Mouse (Mus musculus): ENCODE measurements around the gene Lrrc43. TPM values are rescaled to one million over a fixed set of nuclear protein-coding genes. Genes with fewer than 3 reads are reported as not detected.
"Not testable (repeated sequence)": the region's sequence is repeated elsewhere in the genome, so short reads cannot be mapped to it uniquely, and the experiment has no call there.

Gene Lrrc43
- polyA plus RNA-seq, 1 experiment from 2014 or later = not detected

GRCm38 (mm10) chr5:123487659-123488395 is 1.3 kb upstream of the Lrrc43 start:
- Histone ChIP-seq H3K9ac (no peak overlapping the region), H3K4me1 (peaks cover 4% of the 10 kb centered on the region; the same call in 1 of the 2 replicates), H3K4me3 (no peak overlapping the region), H3K4me2 (no peak overlapping the region), H3K9me3 (replicated peaks) (no peaks in the 10 kb centered on the region), H3K27me3 (replicated peaks) (peaks cover 34% of the 10 kb centered on the region), H3K36me3 (no peaks in the 10 kb centered on the region), H3K27ac (no peak overlapping the region)
- WGBS (ENCODE audit: insufficient replicate concordance) = 47% methylated on average over 11 of the region's 11 CpGs
- ATAC-seq = no peak

GRCm38 (mm10) chr5:123489935-123490334 is 830 bp downstream of the Lrrc43 start:
- H3K9me3 ChIP-seq (replicated peaks) = no peaks in the 10 kb centered on the region
- ATAC-seq = no peak
- no peak overlapping the region for H3K27ac ChIP-seq
- no peak overlapping the region for H3K9ac ChIP-seq
- no peak overlapping the region for H3K4me2 ChIP-seq
- H3K27me3 ChIP-seq (replicated peaks) = peaks cover 39% of the 10 kb centered on the region
- no peak overlapping the region for H3K4me3 ChIP-seq
- H3K4me1 ChIP-seq = peaks cover 4% of the 10 kb centered on the region; the same call in 1 of the 2 replicates
- H3K36me3 ChIP-seq = no peaks in the 10 kb centered on the region
- 56% methylated on average over 9 of the region's 9 CpGs for whole genome bisulfite sequencing (ENCODE audit: insufficient replicate concordance)

GRCm38 (mm10) chr5:123499717-123500116 is 10.6 kb downstream of the Lrrc43 start:
- 32% methylated on average over 4 of the region's 4 CpGs for WGBS (ENCODE audit: insufficient replicate concordance)
- Histone ChIP-seq H3K4me2 (no peak overlapping the region), H3K27ac (no peak overlapping the region), H3K36me3 (no peaks in the 10 kb centered on the region), H3K9me3 (replicated peaks) (no peaks in the 10 kb centered on the region), H3K27me3 (replicated peaks) (peaks cover 64% of the 10 kb centered on the region), H3K4me1 (peaks cover 18% of the 10 kb centered on the region), H3K9ac (no peak overlapping the region), H3K4me3 (no peak overlapping the region)
- ATAC-seq = no peak

- no peak overlapping the region for H3K9ac ChIP-seq
- H3K4me1 ChIP-seq = peaks cover 14% of the 10 kb centered on the region
- H3K27me3 ChIP-seq (replicated peaks) = peaks cover 77% of the 10 kb centered on the region
- no peak overlapping the region for H3K27ac ChIP-seq
- no peak overlapping the region for H3K4me2 ChIP-seq
- no peak overlapping the region for H3K4me3 ChIP-seq
- no peaks in the 10 kb centered on the region for H3K9me3 ChIP-seq (replicated peaks)
- 50% methylated on average over 4 of the region's 4 CpGs for WGBS (ENCODE audit: insufficient replicate concordance)
- ATAC-seq = no peak
- H3K36me3 ChIP-seq = no peaks in the 10 kb centered on the region
Measured at GRCm38 (mm10) chr5:123501973-123502372, 12.9 kb downstream of the Lrrc43 start.

- H3K27me3 ChIP-seq (replicated peaks) = peaks cover 73% of the 10 kb centered on the region
- ATAC-seq = peak; percentile 78
- peak overlapping the region; percentile 62 for H3K9ac ChIP-seq
- H3K36me3 ChIP-seq = peaks cover 14% of the 10 kb centered on the region
- 2% methylated on average over 57 of the region's 59 CpGs for WGBS (ENCODE audit: insufficient replicate concordance)
- no peak overlapping the region for H3K27ac ChIP-seq
- H3K4me1 ChIP-seq = peaks cover 32% of the 10 kb centered on the region
- peak overlapping the region; percentile 92 for H3K4me2 ChIP-seq
- H3K9me3 ChIP-seq (replicated peaks) = no peaks in the 10 kb centered on the region
- peak overlapping the region; percentile 64 for H3K4me3 ChIP-seq
Measured at GRCm38 (mm10) chr5:123507936-123508723, 19.0 kb downstream of the Lrrc43 start.

GRCm38 (mm10) chr5:123508921-123509320 is 19.8 kb downstream of the Lrrc43 start:
- H3K27me3 ChIP-seq (replicated peaks) = peaks cover 65% of the 10 kb centered on the region
- peak overlapping the region; percentile 62; the same call in 1 of the 2 replicates for H3K9ac ChIP-seq

GRCm38 (mm10) chr5:123510160-123510559 is 21.1 kb downstream of the Lrrc43 start, which contains the start of gene B3gnt4:
Gene B3gnt4, plus strand, starts transcription at chr5:123510460.
- Histone ChIP-seq H3K4me1 (peaks cover 32% of the 10 kb centered on the region), H3K9me3 (replicated peaks) (no peaks in the 10 kb centered on the region), H3K4me2 (no peak within 1 kb of the TSS), H3K4me3 (no peak within 1 kb of the TSS), H3K36me3 (peaks cover 23% of the 10 kb centered on the region), H3K9ac (no peak within 1 kb of the TSS), H3K27me3 (replicated peaks) (peaks cover 52% of the 10 kb centered on the region), H3K27ac (no peak within 1 kb of the TSS)
- 84% methylated on average over 5 of the region's 5 CpGs for WGBS (ENCODE audit: insufficient replicate concordance)
- no peak for ATAC-seq

More at GRCm38 (mm10) chr5:123508921-123509320, 19.8 kb downstream of the Lrrc43 start:
- Histone ChIP-seq H3K9me3 (replicated peaks) (no peaks in the 10 kb centered on the region), H3K4me3 (peak overlapping the region; percentile 64), H3K27ac (no peak overlapping the region), H3K4me2 (peak overlapping the region; percentile 92), H3K4me1 (peaks cover 32% of the 10 kb centered on the region), H3K36me3 (peaks cover 19% of the 10 kb centered on the region)
- ATAC-seq = no peak
- WGBS (ENCODE audit: insufficient replicate concordance) = 10% methylated on average over 12 of the region's 12 CpGs

GRCm38 (mm10) chr5:123511426-123511825 is 22.3 kb downstream of the Lrrc43 start:
- not testable (repeated sequence) for ATAC-seq

GRCm38 (mm10) chr5:123512102-123512501 is 23.0 kb downstream of the Lrrc43 start:
- peak overlapping the region; percentile 32; the same call in 1 of the 2 replicates for H3K9ac ChIP-seq

More at GRCm38 (mm10) chr5:123511426-123511825, 22.3 kb downstream of the Lrrc43 start:
- H3K36me3 ChIP-seq = peaks cover 36% of the 10 kb centered on the region
- H3K9me3 ChIP-seq (replicated peaks); H3K9ac ChIP-seq; H3K4me2 ChIP-seq; H3K4me3 ChIP-seq; H3K27ac ChIP-seq: not testable (repeated sequence)
- 57% methylated on average over 3 of the region's 3 CpGs for WGBS (ENCODE audit: insufficient replicate concordance)
- peaks cover 45% of the 10 kb centered on the region for H3K27me3 ChIP-seq (replicated peaks)
- H3K4me1 ChIP-seq = peaks cover 32% of the 10 kb centered on the region

GRCm38 (mm10) chr5:123514871-123515270 is 25.8 kb downstream of the Lrrc43 start:
- Histone ChIP-seq H3K4me3 (no peak overlapping the region), H3K27ac (no peak overlapping the region), H3K36me3 (peaks cover 69% of the 10 kb centered on the region), H3K27me3 (replicated peaks) (peaks cover 11% of the 10 kb centered on the region), H3K4me2 (no peak overlapping the region), H3K4me1 (peaks cover 18% of the 10 kb centered on the region), H3K9me3 (replicated peaks) (no peaks in the 10 kb centered on the region), H3K9ac (no peak overlapping the region)
- no peak for ATAC-seq
- WGBS (ENCODE audit: insufficient replicate concordance) = 82% methylated on average over 5 of the region's 5 CpGs

More at GRCm38 (mm10) chr5:123512102-123512501, 23.0 kb downstream of the Lrrc43 start:
- Histone ChIP-seq H3K9me3 (replicated peaks) (no peaks in the 10 kb centered on the region), H3K4me1 (peaks cover 32% of the 10 kb centered on the region), H3K27me3 (replicated peaks) (peaks cover 39% of the 10 kb centered on the region), H3K4me2 (no peak overlapping the region), H3K4me3 (no peak overlapping the region), H3K36me3 (peaks cover 43% of the 10 kb centered on the region), H3K27ac (peak overlapping the region; percentile 7; the same call in 1 of the 2 replicates)
- ATAC-seq = peak; percentile 83
- WGBS (ENCODE audit: insufficient replicate concordance) = 30% methylated on average over 3 of the region's 3 CpGs

GRCm38 (mm10) chr5:123520666-123521065 is 31.6 kb downstream of the Lrrc43 start:
- H3K4me3 ChIP-seq = no peak overlapping the region
- no peak overlapping the region for H3K4me2 ChIP-seq
- H3K27ac ChIP-seq = no peak overlapping the region
- no peak overlapping the region for H3K9ac ChIP-seq
- peaks cover 47% of the 10 kb centered on the region for H3K36me3 ChIP-seq
- peaks cover 37% of the 10 kb centered on the region for H3K4me1 ChIP-seq
- WGBS (ENCODE audit: insufficient replicate concordance) = 84% methylated on average over 9 of the region's 9 CpGs
- no peaks in the 10 kb centered on the region for H3K27me3 ChIP-seq (replicated peaks)
- no peak for ATAC-seq
- H3K9me3 ChIP-seq (replicated peaks) = no peaks in the 10 kb centered on the region

GRCm38 (mm10) chr5:123521621-123522020 is 32.5 kb downstream of the Lrrc43 start:
- no peaks in the 10 kb centered on the region for H3K9me3 ChIP-seq (replicated peaks)
- ATAC-seq = no peak
- peaks cover 38% of the 10 kb centered on the region for H3K4me1 ChIP-seq
- H3K4me3 ChIP-seq = no peak overlapping the region
- no peak overlapping the region for H3K27ac ChIP-seq
- H3K9ac ChIP-seq = no peak overlapping the region
- peaks cover 37% of the 10 kb centered on the region for H3K36me3 ChIP-seq
- H3K27me3 ChIP-seq (replicated peaks) = no peaks in the 10 kb centered on the region
- whole genome bisulfite sequencing (ENCODE audit: insufficient replicate concordance) = 72% methylated on average over 1 of the region's 1 CpGs
- no peak overlapping the region for H3K4me2 ChIP-seq
